Mouse (Mus musculus): ENCODE results near the gene Dnajc21. TPM values are rescaled to one million over a fixed set of nuclear protein-coding genes. Genes with fewer than 3 reads are reported as not detected.

The Dnajc21 gene
- polyA plus RNA-seq, 1 experiment from 2014 or later, result 5.1 TPM

DNA sequence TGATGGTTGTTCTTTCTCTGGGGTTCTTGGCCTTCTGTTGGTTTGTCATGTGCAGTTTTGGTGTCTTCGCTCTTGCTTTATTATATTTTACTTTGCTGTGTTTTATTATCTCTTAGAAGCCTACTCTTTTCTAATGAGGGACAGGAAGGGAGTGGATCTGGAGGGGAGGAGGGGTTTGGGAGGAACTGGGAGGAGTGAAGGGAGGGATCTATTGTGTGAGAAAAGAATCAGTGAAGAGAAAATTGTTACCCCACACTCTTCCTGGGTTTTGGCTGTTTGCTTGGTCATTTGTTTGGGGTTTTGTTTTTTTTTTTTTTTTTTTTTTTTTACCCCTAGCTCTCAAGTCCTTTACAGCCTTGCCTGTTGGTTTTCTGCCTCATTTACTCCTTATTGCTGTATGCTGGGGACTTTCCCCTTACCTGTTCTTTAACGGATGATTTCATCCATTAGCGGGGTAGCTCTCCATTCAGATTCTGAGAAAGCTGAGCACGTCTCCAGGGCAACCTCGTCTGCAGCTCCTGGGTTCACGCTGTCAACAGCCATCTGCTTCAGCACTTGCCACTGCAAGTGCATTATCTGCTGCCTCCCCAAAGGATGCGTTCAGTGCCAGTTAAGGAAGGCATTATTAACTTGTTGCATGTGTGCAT lies 49.1 kb downstream of the Dnajc21 start:
- Histone ChIP-seq H3K36me3 (ENCODE audit: control insufficient read depth, insufficient read depth, low read length) (no peaks in the 10 kb centered on the region), H3K9me3 (replicated peaks; ENCODE audit: control insufficient read depth, low read length) (no peaks in the 10 kb centered on the region), H3K4me2 (ENCODE audit: low read length) (no peak overlapping the region), H3K4me1 (ENCODE audit: control insufficient read depth, insufficient read depth, low read length) (peaks cover 8% of the 10 kb centered on the region; the same call in 1 of the 2 replicates), H3K4me3 (ENCODE audit: low read depth, low read length) (no peak overlapping the region), H3K27me3 (replicated peaks; ENCODE audit: control insufficient read depth, insufficient read depth, low read length) (no peaks in the 10 kb centered on the region), H3K9ac (ENCODE audit: low read length) (no peak overlapping the region), H3K27ac (ENCODE audit: low read depth, low read length) (peak overlapping the region; percentile 39; the same call in 1 of the 2 replicates)
- WGBS, result 8% methylated on average over 7 of the region's 7 CpGs
- peak; percentile 83 for DNase-seq (ENCODE audit: low spot score)
- ATAC-seq, result peak; percentile 91

DNA sequence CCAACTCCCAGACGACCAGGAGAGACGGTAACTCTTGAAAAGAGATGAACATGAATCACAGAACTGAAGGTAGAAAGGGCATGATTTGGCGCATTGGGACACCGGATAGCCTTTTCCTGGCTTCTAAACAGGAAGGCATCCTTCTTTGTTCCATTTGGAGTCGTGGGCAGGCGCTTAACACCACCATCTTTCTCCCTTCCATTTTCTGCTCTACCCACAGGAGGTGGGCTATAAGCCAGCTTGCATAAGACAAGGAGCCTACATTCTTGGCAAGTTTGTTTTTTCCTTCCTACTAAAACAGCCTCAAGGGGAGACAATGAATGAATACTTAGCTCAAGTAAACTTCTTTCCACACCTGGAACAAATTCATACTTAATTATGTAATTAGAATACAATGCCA lies 56.7 kb downstream of the Dnajc21 start:
- Histone ChIP-seq H3K9me3 (replicated peaks; ENCODE audit: control insufficient read depth, low read length) (no peaks in the 10 kb centered on the region), H3K9ac (ENCODE audit: low read length) (no peak overlapping the region), H3K4me3 (ENCODE audit: low read depth, low read length) (no peak overlapping the region), H3K4me2 (ENCODE audit: low read length) (no peak overlapping the region), H3K36me3 (ENCODE audit: control insufficient read depth, insufficient read depth, low read length) (no peaks in the 10 kb centered on the region), H3K27me3 (replicated peaks; ENCODE audit: control insufficient read depth, insufficient read depth, low read length) (no peaks in the 10 kb centered on the region), H3K4me1 (ENCODE audit: control insufficient read depth, insufficient read depth, low read length) (no peaks in the 10 kb centered on the region), H3K27ac (ENCODE audit: low read depth, low read length) (no peak overlapping the region)
- 90% methylated on average over 6 of the region's 6 CpGs for WGBS
- no peak for ATAC-seq
- no peak for DNase-seq (ENCODE audit: low spot score)

- no peak overlapping the region for H3K27ac ChIP-seq (ENCODE audit: low read depth, low read length)
- no peak for ATAC-seq
- no peak overlapping the region for H3K4me2 ChIP-seq (ENCODE audit: low read length)
- DNase-seq (ENCODE audit: low spot score), result no peak
- no peak overlapping the region for H3K9ac ChIP-seq (ENCODE audit: low read length)
- H3K27me3 ChIP-seq (replicated peaks; ENCODE audit: control insufficient read depth, insufficient read depth, low read length), result no peaks in the 10 kb centered on the region
- WGBS, result 89% methylated on average over 2 of the region's 2 CpGs
- H3K4me1 ChIP-seq (ENCODE audit: control insufficient read depth, insufficient read depth, low read length), result no peaks in the 10 kb centered on the region
- no peaks in the 10 kb centered on the region for H3K9me3 ChIP-seq (replicated peaks; ENCODE audit: control insufficient read depth, low read length)
- H3K4me3 ChIP-seq (ENCODE audit: low read depth, low read length), result no peak overlapping the region
- H3K36me3 ChIP-seq (ENCODE audit: control insufficient read depth, insufficient read depth, low read length), result no peaks in the 10 kb centered on the region
Measured at GRCm38 (mm10) chr15:10410881-10411280, 59.4 kb downstream of the Dnajc21 start.

DNA sequence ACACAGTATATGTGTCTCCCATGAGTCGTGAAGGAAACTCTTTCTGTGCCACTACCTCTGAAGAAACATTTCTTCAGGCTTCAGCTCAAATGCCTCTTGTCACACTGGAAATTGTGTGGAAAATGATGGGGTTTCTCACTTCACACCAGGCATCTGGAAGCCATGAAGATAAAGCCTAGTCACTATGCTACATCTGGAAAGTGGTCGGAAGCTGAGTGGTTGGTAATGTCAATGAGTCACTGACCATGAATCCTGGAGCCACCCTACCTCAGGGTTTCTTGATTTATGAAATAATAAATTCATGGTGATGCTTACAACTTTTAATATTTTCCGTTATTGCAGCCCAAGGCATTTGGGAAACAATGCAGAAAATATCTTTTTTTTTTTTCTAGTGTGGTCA lies 60.5 kb downstream of the Dnajc21 start:
- WGBS, result 88% methylated on average over 3 of the region's 3 CpGs
- Histone ChIP-seq H3K4me1 (ENCODE audit: control insufficient read depth, insufficient read depth, low read length) (no peaks in the 10 kb centered on the region), H3K9ac (ENCODE audit: low read length) (no peak overlapping the region), H3K4me2 (ENCODE audit: low read length) (no peak overlapping the region), H3K9me3 (replicated peaks; ENCODE audit: control insufficient read depth, low read length) (no peaks in the 10 kb centered on the region), H3K27ac (ENCODE audit: low read depth, low read length) (no peak overlapping the region), H3K4me3 (ENCODE audit: low read depth, low read length) (no peak overlapping the region), H3K36me3 (ENCODE audit: control insufficient read depth, insufficient read depth, low read length) (no peaks in the 10 kb centered on the region), H3K27me3 (replicated peaks; ENCODE audit: control insufficient read depth, insufficient read depth, low read length) (no peaks in the 10 kb centered on the region)
- ATAC-seq (no peak), DNase-seq (ENCODE audit: low spot score) (no peak)

DNA sequence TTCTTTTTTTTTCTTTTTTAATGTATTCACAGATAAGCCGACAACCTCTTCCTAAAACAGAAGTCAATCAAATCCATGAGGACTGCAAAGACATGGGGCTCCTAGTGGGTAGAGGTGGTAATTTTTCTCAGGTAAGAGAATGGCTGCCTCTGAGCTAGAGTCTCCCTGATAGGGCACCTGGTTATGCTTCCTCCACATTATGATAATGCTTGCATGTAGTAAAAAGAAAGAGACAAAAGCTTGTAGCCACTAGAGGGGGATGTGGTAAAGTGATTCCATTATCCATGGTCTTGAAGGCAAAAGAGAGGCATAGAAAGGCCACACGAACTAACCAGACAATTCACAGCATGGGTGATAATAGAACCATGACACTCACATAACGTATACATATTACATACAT lies 69.9 kb downstream of the Dnajc21 start:
- Histone ChIP-seq H3K27me3 (replicated peaks; ENCODE audit: control insufficient read depth, insufficient read depth, low read length) (no peaks in the 10 kb centered on the region), H3K4me1 (ENCODE audit: control insufficient read depth, insufficient read depth, low read length) (no peaks in the 10 kb centered on the region), H3K36me3 (ENCODE audit: control insufficient read depth, insufficient read depth, low read length) (no peaks in the 10 kb centered on the region), H3K4me2 (ENCODE audit: low read length) (no peak overlapping the region), H3K9ac (ENCODE audit: low read length) (no peak overlapping the region), H3K27ac (ENCODE audit: low read depth, low read length) (no peak overlapping the region), H3K4me3 (ENCODE audit: low read depth, low read length) (no peak overlapping the region), H3K9me3 (replicated peaks; ENCODE audit: control insufficient read depth, low read length) (no peaks in the 10 kb centered on the region)
- DNase-seq (ENCODE audit: low spot score) (peak; percentile 53), ATAC-seq (peak; percentile 63)
- WGBS, result 56% methylated on average over 3 of the region's 3 CpGs

GRCm38 (mm10) chr15:10399795-10400194 lies 70.5 kb downstream of the Dnajc21 start:
- ATAC-seq (no peak; the same call in 1 of the 2 replicates), DNase-seq (ENCODE audit: low spot score) (no peak)
- H3K36me3 ChIP-seq (ENCODE audit: control insufficient read depth, insufficient read depth, low read length), result no peaks in the 10 kb centered on the region
- no peaks in the 10 kb centered on the region for H3K9me3 ChIP-seq (replicated peaks; ENCODE audit: control insufficient read depth, low read length)
- no peak overlapping the region for H3K4me2 ChIP-seq (ENCODE audit: low read length)
- no peak overlapping the region for H3K9ac ChIP-seq (ENCODE audit: low read length)
- H3K4me3 ChIP-seq (ENCODE audit: low read depth, low read length), result no peak overlapping the region
- H3K4me1 ChIP-seq (ENCODE audit: control insufficient read depth, insufficient read depth, low read length), result no peaks in the 10 kb centered on the region
- H3K27ac ChIP-seq (ENCODE audit: low read depth, low read length), result no peak overlapping the region
- 68% methylated on average over 2 of the region's 2 CpGs for whole genome bisulfite sequencing
- no peaks in the 10 kb centered on the region for H3K27me3 ChIP-seq (replicated peaks; ENCODE audit: control insufficient read depth, insufficient read depth, low read length)

Other genes starting within 250 kb of the Dnajc21 start
- gene Gm21973, start 145.1 kb downstream of the Dnajc21 start, polyA plus RNA-seq (2014; fragmentation: Nextera tagmentation; extraction: Ambion mirVana), result not detected in 2 replicates
- gene Agxt2, start 112.0 kb downstream of the Dnajc21 start, polyA plus RNA-seq (2014; fragmentation: Nextera tagmentation; extraction: Ambion mirVana), result not detected in 2 replicates
- 90.4 and 101 TPM in 2 replicates for gene Brix1, start 15.4 kb upstream of the Dnajc21 start, polyA plus RNA-seq (2014; fragmentation: Nextera tagmentation; extraction: Ambion mirVana)
- 13.7 and 14.3 TPM in 2 replicates for gene Rad1, start 15.5 kb upstream of the Dnajc21 start, polyA plus RNA-seq (2014; fragmentation: Nextera tagmentation; extraction: Ambion mirVana)
- gene Ttc23l, start 88.2 kb upstream of the Dnajc21 start, polyA plus RNA-seq (2014; fragmentation: Nextera tagmentation; extraction: Ambion mirVana), result not detected in 2 replicates
- 28.6 and 28.7 TPM in 2 replicates for gene Rai14, start 244.1 kb upstream of the Dnajc21 start, polyA plus RNA-seq (2014; fragmentation: Nextera tagmentation; extraction: Ambion mirVana)